Mouse (Mus musculus) right cerebral cortex, postnatal 10 days (tissue): ENCODE measurements around the gene Bex3.

Experiments
- DNase-seq, 2 experiments: peaks; one replicate each; pipeline ENCODE4 v3.0.0; 2021; ENCODE audit warnings: low spot score in 2 of 2

Gene Bex3

DNA sequence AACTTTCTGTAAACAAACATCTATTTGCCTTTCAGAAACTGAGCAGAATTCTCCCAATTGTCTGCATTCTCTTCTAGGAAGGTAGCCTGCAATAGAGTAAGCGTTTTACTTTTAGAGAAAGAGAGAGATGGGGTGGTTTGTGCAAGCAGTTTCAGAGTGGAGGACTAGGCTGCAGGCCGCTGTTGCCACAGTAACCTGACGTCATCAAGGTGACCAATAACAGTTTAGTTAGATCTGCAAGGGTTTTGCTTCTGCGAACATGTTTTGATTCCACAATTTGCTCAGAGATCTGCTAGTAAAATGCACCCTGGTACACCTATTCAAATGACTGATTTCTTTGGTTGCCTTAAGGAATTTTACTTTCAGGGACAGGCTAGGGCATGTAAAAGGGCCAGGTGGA lies 43.2 kb downstream of the Bex3 start:
- peak; percentile 41 to 65 for DNase-seq

DNA sequence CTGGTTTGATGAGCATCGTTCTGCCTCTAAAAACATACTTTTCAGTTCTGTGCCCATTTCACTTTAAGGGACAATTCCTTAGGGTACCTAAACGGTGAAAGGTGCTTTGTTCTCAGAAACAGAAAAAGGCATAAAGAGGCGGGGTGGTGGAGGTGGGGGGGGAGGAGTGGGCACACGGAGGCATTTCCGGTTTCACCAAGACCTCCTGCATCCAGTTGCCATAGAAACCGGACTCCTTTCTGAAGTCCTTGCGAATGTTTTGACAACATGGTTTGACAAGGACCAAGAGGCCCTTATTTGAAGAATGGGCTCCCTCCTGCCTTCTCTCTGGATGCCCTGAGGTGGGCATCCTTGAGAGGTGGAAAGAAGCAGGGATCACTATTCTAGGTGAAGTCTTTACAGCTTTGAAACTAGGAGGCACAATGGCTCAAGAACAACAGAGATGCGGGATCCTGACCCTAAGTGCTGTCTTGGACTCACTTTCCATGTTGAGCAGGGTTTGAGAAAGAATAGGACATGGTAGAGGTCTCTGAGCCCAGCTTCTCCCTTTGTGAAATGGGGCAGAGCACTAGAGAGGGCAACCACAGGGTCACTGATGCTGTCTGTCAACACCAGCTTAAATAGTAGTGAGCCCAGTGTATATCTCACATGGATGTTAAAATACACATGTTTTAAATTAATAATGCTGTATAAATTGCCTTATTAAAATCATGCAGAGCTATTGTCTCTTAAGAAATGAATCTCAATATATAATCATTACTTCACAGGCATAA lies 43.9 kb downstream of the Bex3 start:
- DNase-seq = no peak

DNA sequence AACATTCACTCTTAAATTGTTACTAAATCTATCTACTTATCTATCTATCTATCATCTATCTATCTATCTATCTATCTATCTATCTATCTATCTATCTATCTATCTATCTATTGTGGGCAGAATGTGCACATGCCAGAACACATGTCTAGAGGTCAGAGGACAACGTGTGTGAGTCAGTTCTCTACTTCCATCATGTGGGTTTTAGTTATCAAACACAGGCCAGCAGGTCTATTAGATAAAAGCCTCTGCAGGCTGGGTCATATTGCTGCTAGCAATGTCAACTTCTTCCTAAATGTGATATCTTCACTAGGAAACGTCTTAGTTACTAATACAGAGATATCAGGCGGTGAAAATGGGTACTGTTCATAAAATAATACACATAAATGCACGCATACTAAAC lies 49.9 kb downstream of the Bex3 start:
- DNase-seq = no peak
